Mouse (Mus musculus) adrenal gland, postnatal 10 days (tissue): ENCODE data around the gene Matn3. TPM values are rescaled to one million over a fixed set of nuclear protein-coding genes. Genes with fewer than 3 reads are reported as not detected.

Experiments
- total RNA-seq, 2 experiments: library from RNA; stranded (reverse); gene quantifications; 2 replicates each; pipeline ENCODE4 v1.2.3; 2021

Matn3 gene
- total RNA-seq, 2 experiments from 2014 or later, result 0.30 TPM; not detected in 1

Other genes starting within 250 kb of the Matn3 start
- 10 to 100 TPM; 27.2 to 42.0 TPM for gene Sdc1, start 176.6 kb upstream of the Matn3 start, total RNA-seq
- 100 to 1,000 TPM; 391 to 397 TPM for gene Laptm4a, start 26.3 kb upstream of the Matn3 start, total RNA-seq
- gene Wdr35, start 26.0 kb downstream of the Matn3 start, total RNA-seq, result 10 to 100 TPM; 12.4 to 15.4 TPM
- 10 to 100 TPM; 15.6 to 15.7 TPM for gene Ttc32, start 82.1 kb downstream of the Matn3 start, total RNA-seq